1 mouse cellular context compared by ENCODE assay signal in the genomic region with DNA sequence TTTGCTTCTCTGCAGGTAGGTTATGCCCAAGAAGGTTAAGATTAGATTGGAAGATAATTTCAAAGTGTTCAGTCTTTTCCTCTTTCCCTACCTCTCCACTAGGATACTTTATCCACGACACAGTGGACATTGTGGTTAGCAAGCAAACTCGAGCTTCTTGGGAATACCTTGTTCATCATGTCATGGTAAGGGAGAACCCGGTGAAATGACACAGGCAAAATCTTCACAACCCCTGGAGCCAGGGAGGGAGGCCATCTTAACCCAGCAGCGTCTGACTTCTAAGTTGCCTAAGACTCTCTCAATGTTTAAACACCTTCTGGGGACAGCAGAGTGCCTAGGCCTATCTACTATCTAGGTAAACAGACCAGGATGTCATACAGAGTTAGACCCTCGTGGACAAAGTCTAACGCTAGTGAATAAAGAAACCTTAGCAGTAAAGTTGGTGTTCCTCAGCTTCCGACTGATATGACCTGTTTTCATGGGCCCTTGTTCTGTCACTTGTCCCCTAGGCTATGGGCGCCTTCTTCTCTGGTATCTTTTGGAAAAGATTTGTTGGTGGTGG.
TF ChIP-seq lines count a peak whose summit lies in the region.

No protein-coding gene starts in this region.

TF ChIP-seq in CH12.LX, 34 proteins besides CTCF, POLR2A, EP300 and RAD21 (continued from another document):
- TF ChIP-seq E2F4 (IDR thresholded peaks at IDR 0.05; ENCODE audit: insufficient replicate concordance, low read depth, low read length) = 0 out of 2 replicates have a peak, but pooled peaks have one; percentile 19
- TF ChIP-seq MYC (IDR thresholded peaks at IDR 0.05; ENCODE audit: low read depth, low read length) = no peak
- 0 out of 2 replicates have a peak, but pooled peaks have one; percentile 53 for TF ChIP-seq TBP (conservative IDR thresholded peaks at IDR 0.05; ENCODE audit: low read depth, low read length)
- no peak for TF ChIP-seq ETS1 (conservative IDR thresholded peaks at IDR 0.05; ENCODE audit: low read depth, low read length)
- no peak; the same call in none of the 2 replicates for TF ChIP-seq USF2 (conservative IDR thresholded peaks at IDR 0.05; ENCODE audit: low read depth, low read length)
- 0 out of 2 replicates have a peak, but pooled peaks have one; percentile 38 for TF ChIP-seq KAT2A (IDR thresholded peaks at IDR 0.05; ENCODE audit: insufficient replicate concordance, low read length)
